Mouse (Mus musculus) myocyte (in vitro differentiated cells): ENCODE measurements around the gene Slc2a2.

Experiments
- E2F4 ChIP-seq: IDR thresholded peaks from one replicate; pipeline ENCODE4 v1.6.1; 2011; ENCODE audit warnings: mild to moderate bottlenecking, control low read depth, moderate library complexity; ENCODE audit not compliant: insufficient read depth
- POLR2A ChIP-seq: IDR thresholded peaks from one replicate; pipeline ENCODE4 v1.6.1; 2011; ENCODE audit warnings: low read depth, mild to moderate bottlenecking, control low read depth, moderate library complexity; ENCODE audit not compliant: insufficient read length
- REST ChIP-seq: IDR thresholded peaks from one replicate; pipeline ENCODE4 v1.6.1; 2011; ENCODE audit warnings: mild to moderate bottlenecking, control low read depth, moderate library complexity; ENCODE audit not compliant: insufficient read depth, insufficient read length
- SRF ChIP-seq: IDR thresholded peaks from one replicate; pipeline ENCODE4 v1.6.1; 2011; ENCODE audit warnings: low read depth; ENCODE audit not compliant: control insufficient read depth, insufficient read length
- TCF12 ChIP-seq: IDR thresholded peaks from one replicate; pipeline ENCODE4 v1.6.1; 2011; ENCODE audit warnings: mild to moderate bottlenecking, control low read depth; ENCODE audit not compliant: poor library complexity, insufficient read depth, severe bottlenecking

GRCm38 (mm10) chr3:28681866-28682265 lies 15.8 kb upstream of the Slc2a2 start:
- TF ChIP-seq POLR2A = no peak
- no peak for TF ChIP-seq E2F4
- TF ChIP-seq TCF12 = no peak
- TF ChIP-seq REST = no peak
- TF ChIP-seq SRF = no peak
